Mouse (Mus musculus) CD8-positive naive resting alpha-beta T cell, adult 2 months (primary cell): ENCODE data around the gene Ifitm10.
"Not testable (repeated sequence)": the region's sequence is repeated elsewhere in the genome, so short reads cannot be mapped to it uniquely, and the experiment has no call there.

ENCODE experiments used
- DNase-seq, 2 experiments: peaks; one replicate each; pipeline ENCODE4 v3.0.0; 2022; ENCODE audit warnings: low read depth in 2 of 2, low spot score in 2 of 2

The Ifitm10 gene

GRCm38 (mm10) chr7:142323396-142324117 lies 50.0 kb downstream of the Ifitm10 start:
- no peak for DNase-seq

- DNase-seq = no peak
Measured at GRCm38 (mm10) chr7:142322641-142323040, 50.9 kb downstream of the Ifitm10 start.

GRCm38 (mm10) chr7:142321637-142322306 lies 51.8 kb downstream of the Ifitm10 start:
- not testable (repeated sequence) for DNase-seq

GRCm38 (mm10) chr7:142320906-142321305 lies 52.6 kb downstream of the Ifitm10 start:
- DNase-seq = no peak

- no peak for DNase-seq
Measured at GRCm38 (mm10) chr7:142319124-142319523, 54.4 kb downstream of the Ifitm10 start.

GRCm38 (mm10) chr7:142317216-142317615 lies 56.3 kb downstream of the Ifitm10 start:
- no peak for DNase-seq

- peak in 1 of 2 experiments; percentile 40 for DNase-seq
Measured at GRCm38 (mm10) chr7:142316558-142316957, 57.0 kb downstream of the Ifitm10 start.

GRCm38 (mm10) chr7:142314600-142315285 lies 58.8 kb downstream of the Ifitm10 start:
- no peak for DNase-seq

- not testable (repeated sequence) for DNase-seq
Measured at GRCm38 (mm10) chr7:142303929-142304328, 69.6 kb downstream of the Ifitm10 start.

- no peak for DNase-seq
Measured at GRCm38 (mm10) chr7:142303249-142303648, 70.3 kb downstream of the Ifitm10 start, which contains the start of gene Krtap5-4. Gene Krtap5-4, plus strand, starts transcription at chr7:142303549.

- not testable (repeated sequence) for DNase-seq
Measured at GRCm38 (mm10) chr7:142297018-142297417, 76.5 kb downstream of the Ifitm10 start, which contains the start of gene Krtap5-1. Gene Krtap5-1, minus strand, starts transcription at chr7:142297118.

- DNase-seq = not testable (repeated sequence)
Measured at GRCm38 (mm10) chr7:142296108-142296507, 77.4 kb downstream of the Ifitm10 start.

GRCm38 (mm10) chr7:142295418-142295817 lies 78.1 kb downstream of the Ifitm10 start:
- no peak for DNase-seq

- DNase-seq = peak in 1 of 2 experiments; percentile 12
Measured at GRCm38 (mm10) chr7:142293851-142294250, 79.7 kb downstream of the Ifitm10 start.

- DNase-seq = not testable (repeated sequence)
Measured at GRCm38 (mm10) chr7:142285910-142286612, 87.5 kb downstream of the Ifitm10 start.

GRCm38 (mm10) chr7:142285130-142285835 lies 88.3 kb downstream of the Ifitm10 start:
- DNase-seq = no peak

GRCm38 (mm10) chr7:142284615-142285080 lies 88.9 kb downstream of the Ifitm10 start:
- peak; percentile 80 to 88 for DNase-seq

- DNase-seq = peak; percentile 54 to 64
Measured at GRCm38 (mm10) chr7:142284023-142284591, 89.4 kb downstream of the Ifitm10 start.

GRCm38 (mm10) chr7:142282847-142283246 lies 90.7 kb downstream of the Ifitm10 start:
- not testable (repeated sequence) for DNase-seq

- DNase-seq = not testable (repeated sequence)
Measured at GRCm38 (mm10) chr7:142279291-142279690, 94.3 kb downstream of the Ifitm10 start.
